Mouse (Mus musculus): ENCODE data around the gene Nle1. TPM values are rescaled to one million over a fixed set of nuclear protein-coding genes. Genes with fewer than 3 reads are reported as not detected.

Nle1 gene
- polyA plus RNA-seq, 1 experiment from 2014 or later = 21.2 TPM

- ATAC-seq (ENCODE audit: extremely low read depth, insufficient number of reproducible peaks, low FRiP score, low TSS enrichment) = peak; percentile 66
- peak overlapping the region; percentile 89 for H3K9ac ChIP-seq
- peak overlapping the region; percentile 72 for H3K4me2 ChIP-seq
These were observed 2.6 kb upstream of the Nle1 start for GRCm38 (mm10) chr11:82910679-82911389.

GRCm38 (mm10) chr11:82910250-82910649 lies 2.0 kb upstream of the Nle1 start, which contains the start of gene Unc45b:
Gene Unc45b, plus strand, starts transcription at chr11:82910550.
- no peaks in the 10 kb centered on the region; the same call in 1 of the 2 replicates for H3K27me3 ChIP-seq (replicated peaks)
- H3K9me3 ChIP-seq = no peaks in the 10 kb centered on the region
- H3K4me2 ChIP-seq = peak within 1 kb of the TSS; percentile 72
- ATAC-seq (ENCODE audit: extremely low read depth, insufficient number of reproducible peaks, low FRiP score, low TSS enrichment) = no peak
- H3K4me1 ChIP-seq = peaks cover 69% of the 10 kb centered on the region
- peak within 1 kb of the TSS; percentile 89 for H3K9ac ChIP-seq
- H3K27ac ChIP-seq (replicated peaks) = peak within 1 kb of the TSS; percentile 98
- 62% methylated on average over 4 of the region's 4 CpGs for WGBS
- peaks cover 21% of the 10 kb centered on the region for H3K36me3 ChIP-seq
- peak within 1 kb of the TSS; percentile 62 for H3K4me3 ChIP-seq

More at GRCm38 (mm10) chr11:82910679-82911389, 2.6 kb upstream of the Nle1 start:
- Histone ChIP-seq H3K4me3 (peak overlapping the region; percentile 62), H3K27me3 (replicated peaks) (no peaks in the 10 kb centered on the region; the same call in 1 of the 2 replicates), H3K4me1 (peaks cover 67% of the 10 kb centered on the region), H3K36me3 (peaks cover 20% of the 10 kb centered on the region), H3K9me3 (no peaks in the 10 kb centered on the region), H3K27ac (replicated peaks) (peak overlapping the region; percentile 98)
- WGBS = 17% methylated on average over 11 of the region's 11 CpGs

GRCm38 (mm10) chr11:82908608-82908989 lies 388 bp upstream of the Nle1 start:
- Histone ChIP-seq H3K36me3 (peaks cover 35% of the 10 kb centered on the region), H3K27ac (replicated peaks) (no peak overlapping the region), H3K9me3 (no peaks in the 10 kb centered on the region), H3K4me1 (peaks cover 56% of the 10 kb centered on the region), H3K9ac (peak overlapping the region; percentile 87), H3K27me3 (replicated peaks) (no peaks in the 10 kb centered on the region; the same call in 1 of the 2 replicates), H3K4me3 (peak overlapping the region; percentile 82), H3K4me2 (peak overlapping the region; percentile 87)
- 39% methylated on average over 9 of the region's 10 CpGs for WGBS
- ATAC-seq (ENCODE audit: extremely low read depth, insufficient number of reproducible peaks, low FRiP score, low TSS enrichment) = no peak

GRCm38 (mm10) chr11:82905816-82906215 lies 2.4 kb downstream of the Nle1 start:
- H3K4me2 ChIP-seq = no peak overlapping the region
- H3K4me3 ChIP-seq = no peak overlapping the region
- no peak overlapping the region for H3K27ac ChIP-seq (replicated peaks)
- peaks cover 63% of the 10 kb centered on the region for H3K36me3 ChIP-seq
- peaks cover 37% of the 10 kb centered on the region for H3K4me1 ChIP-seq
- 88% methylated on average over 5 of the region's 5 CpGs for WGBS
- no peaks in the 10 kb centered on the region for H3K9me3 ChIP-seq
- ATAC-seq (ENCODE audit: extremely low read depth, insufficient number of reproducible peaks, low FRiP score, low TSS enrichment) = no peak
- no peak overlapping the region for H3K9ac ChIP-seq
- H3K27me3 ChIP-seq (replicated peaks) = no peaks in the 10 kb centered on the region

- Histone ChIP-seq H3K27me3 (replicated peaks) (no peaks in the 10 kb centered on the region), H3K9me3 (no peaks in the 10 kb centered on the region), H3K4me1 (peaks cover 30% of the 10 kb centered on the region), H3K4me2 (no peak overlapping the region), H3K4me3 (no peak overlapping the region), H3K9ac (no peak overlapping the region), H3K36me3 (peaks cover 72% of the 10 kb centered on the region), H3K27ac (replicated peaks) (no peak overlapping the region)
- WGBS = 56% methylated on average over 8 of the region's 8 CpGs
- no peak for ATAC-seq (ENCODE audit: extremely low read depth, insufficient number of reproducible peaks, low FRiP score, low TSS enrichment)
These were observed 3.3 kb downstream of the Nle1 start for GRCm38 (mm10) chr11:82904952-82905351.

- Histone ChIP-seq H3K4me3 (no peak overlapping the region), H3K4me2 (no peak overlapping the region), H3K9ac (no peak overlapping the region), H3K27ac (replicated peaks) (no peak overlapping the region), H3K4me1 (0 out of 2 replicates have a peak, but pooled peaks cover 5% of the 10 kb centered on the region), H3K9me3 (no peaks in the 10 kb centered on the region), H3K36me3 (peaks cover 84% of the 10 kb centered on the region), H3K27me3 (replicated peaks) (no peaks in the 10 kb centered on the region)
- ATAC-seq (ENCODE audit: extremely low read depth, insufficient number of reproducible peaks, low FRiP score, low TSS enrichment) = no peak
- WGBS = 90% methylated on average over 20 of the region's 20 CpGs
These were observed 6.5 kb downstream of the Nle1 start for GRCm38 (mm10) chr11:82901606-82902310.

GRCm38 (mm10) chr11:82899720-82900119 lies 8.5 kb downstream of the Nle1 start:
- no peak for ATAC-seq (ENCODE audit: extremely low read depth, insufficient number of reproducible peaks, low FRiP score, low TSS enrichment)
- Histone ChIP-seq H3K4me2 (no peak overlapping the region), H3K27ac (replicated peaks) (no peak overlapping the region), H3K4me3 (no peak overlapping the region), H3K9me3 (no peaks in the 10 kb centered on the region), H3K9ac (no peak overlapping the region), H3K27me3 (replicated peaks) (no peaks in the 10 kb centered on the region), H3K36me3 (peaks cover 64% of the 10 kb centered on the region), H3K4me1 (no peaks in the 10 kb centered on the region)
- 86% methylated on average over 5 of the region's 5 CpGs for WGBS

GRCm38 (mm10) chr11:82897478-82897877 lies 10.7 kb downstream of the Nle1 start:
- H3K36me3 ChIP-seq = peaks cover 41% of the 10 kb centered on the region
- H3K27ac ChIP-seq (replicated peaks) = no peak overlapping the region
- no peaks in the 10 kb centered on the region for H3K9me3 ChIP-seq
- no peaks in the 10 kb centered on the region for H3K4me1 ChIP-seq
- H3K4me2 ChIP-seq = no peak overlapping the region
- 74% methylated on average over 10 of the region's 10 CpGs for WGBS
- no peak for ATAC-seq (ENCODE audit: extremely low read depth, insufficient number of reproducible peaks, low FRiP score, low TSS enrichment)
- H3K4me3 ChIP-seq = no peak overlapping the region
- peaks cover 4% of the 10 kb centered on the region; the same call in 1 of the 2 replicates for H3K27me3 ChIP-seq (replicated peaks)
- no peak overlapping the region for H3K9ac ChIP-seq

- Histone ChIP-seq H3K4me3 (no peak within 1 kb of the TSS), H3K36me3 (no peaks in the 10 kb centered on the region), H3K9me3 (no peaks in the 10 kb centered on the region), H3K27me3 (replicated peaks) (peaks cover 19% of the 10 kb centered on the region), H3K27ac (replicated peaks) (no peak within 1 kb of the TSS), H3K4me2 (no peak within 1 kb of the TSS), H3K4me1 (peaks cover 16% of the 10 kb centered on the region), H3K9ac (peak within 1 kb of the TSS; percentile 33; the same call in 1 of the 2 replicates)
- ATAC-seq (ENCODE audit: extremely low read depth, insufficient number of reproducible peaks, low FRiP score, low TSS enrichment) = no peak
- 47% methylated on average over 7 of the region's 7 CpGs for WGBS
These were observed 16.3 kb downstream of the Nle1 start, which contains the start of gene Fndc8 for GRCm38 (mm10) chr11:82891936-82892335. Gene Fndc8, plus strand, starts transcription at chr11:82892124.

GRCm38 (mm10) chr11:82890342-82890762 lies 17.9 kb downstream of the Nle1 start, which contains the start of gene Rad51d:
Gene Rad51d, minus strand, starts transcription at chr11:82890614.
- H3K27me3 ChIP-seq (replicated peaks) = peaks cover 19% of the 10 kb centered on the region
- H3K4me1 ChIP-seq = peaks cover 16% of the 10 kb centered on the region
- peak within 1 kb of the TSS; percentile 84 for H3K9ac ChIP-seq
- peak within 1 kb of the TSS; percentile 60 for H3K4me3 ChIP-seq
- ATAC-seq (ENCODE audit: extremely low read depth, insufficient number of reproducible peaks, low FRiP score, low TSS enrichment) = peak; percentile 89
- H3K36me3 ChIP-seq = 0 out of 2 replicates have a peak, but pooled peaks cover 3% of the 10 kb centered on the region
- H3K9me3 ChIP-seq = no peaks in the 10 kb centered on the region
- peak within 1 kb of the TSS; percentile 88 for H3K4me2 ChIP-seq
- under 1% methylated on average over 23 of the region's 26 CpGs for WGBS
- H3K27ac ChIP-seq (replicated peaks) = peak within 1 kb of the TSS; percentile 58
